Mouse (Mus musculus) cortical plate, adult 2 months (tissue): ENCODE results near the gene Cdon. TPM values are rescaled to one million over a fixed set of nuclear protein-coding genes. Genes with fewer than 3 reads are reported as not detected.

Source experiments
- H3K27ac ChIP-seq: fragments of 200-500 bp; 2 replicates; pipeline ENCODE4 v1.5.1; 2012; ENCODE audit warnings: low read length, control low read depth, inconsistent platforms; ENCODE audit not compliant: insufficient read depth
- H3K4me1 ChIP-seq: fragments of 200-500 bp; 2 replicates; pipeline ENCODE4 v1.6.1; 2011; ENCODE audit warnings: low read length; ENCODE audit not compliant: control insufficient read depth, insufficient read depth
- H3K4me3 ChIP-seq: fragments of 200-500 bp; 2 replicates; pipeline ENCODE4 v1.5.1; 2011; ENCODE audit warnings: mild to moderate bottlenecking, low read length, control low read depth; ENCODE audit not compliant: insufficient read depth
- CTCF ChIP-seq: fragments of 200-500 bp; IDR thresholded peaks from 2 replicates; pipeline ENCODE4 v1.5.1; 2011; ENCODE audit warnings: mild to moderate bottlenecking, control low read depth, low read length; ENCODE audit not compliant: insufficient read depth; ENCODE audit errors: extremely low read depth
- POLR2A ChIP-seq: fragments of 200-500 bp; IDR thresholded peaks from 2 replicates; pipeline ENCODE4 v1.6.1; 2011; ENCODE audit warnings: mild to moderate bottlenecking, low read length, control low read depth; ENCODE audit not compliant: insufficient read depth; ENCODE audit errors: extremely low read depth
- polyA plus RNA-seq: library from polyadenylated mRNA; depleted of rRNA; stranded (reverse); fragments of >200 nt; gene quantifications from 2 replicates; pipeline ENCODE4 v1.2.3, GENCODE M21; 2012

The Cdon gene
- polyA plus RNA-seq, 1 experiment, result 5.6 TPM

- Histone ChIP-seq H3K4me3 (no peak overlapping the region), H3K4me1 (peaks cover 5% of the 10 kb centered on the region; the same call in 1 of the 2 replicates), H3K27ac (no peak overlapping the region)
- TF ChIP-seq CTCF, result no peak
- TF ChIP-seq POLR2A, result no peak
These were observed 13.4 kb downstream of the Cdon start for GRCm38 (mm10) chr9:35434340-35434739.

DNA sequence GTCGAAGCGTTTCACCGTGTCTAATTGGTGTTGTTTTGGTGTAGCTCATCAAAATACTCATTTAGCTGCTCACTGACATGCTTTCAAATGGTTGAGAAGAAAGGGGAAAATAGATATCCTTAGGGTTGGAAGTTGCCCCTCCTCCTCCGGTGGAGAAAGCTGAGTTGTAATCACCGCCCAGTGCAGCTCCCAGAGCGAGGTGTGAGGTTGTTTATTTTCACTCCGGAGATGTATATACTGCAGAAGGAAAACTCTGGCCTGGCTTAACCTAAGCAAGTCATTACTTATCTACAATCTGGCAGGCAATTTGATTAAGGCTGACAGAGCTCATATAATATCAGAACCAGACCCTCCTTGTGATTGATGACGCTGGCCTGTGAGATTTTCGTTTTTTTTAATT is 14.6 kb downstream of the Cdon start:
- no peak for TF ChIP-seq CTCF
- no peak for TF ChIP-seq POLR2A
- no peak overlapping the region for H3K27ac ChIP-seq
- peaks cover 7% of the 10 kb centered on the region; the same call in 1 of the 2 replicates for H3K4me1 ChIP-seq
- no peak overlapping the region for H3K4me3 ChIP-seq

- H3K4me3 ChIP-seq, result no peak overlapping the region
- H3K4me1 ChIP-seq, result peaks cover 7% of the 10 kb centered on the region; the same call in 1 of the 2 replicates
- TF ChIP-seq POLR2A, result no peak
- TF ChIP-seq CTCF, result no peak
- no peak overlapping the region for H3K27ac ChIP-seq
These were observed 17.5 kb downstream of the Cdon start for GRCm38 (mm10) chr9:35438286-35439061.

GRCm38 (mm10) chr9:35439062-35439442 is 18.1 kb downstream of the Cdon start:
- H3K4me3 ChIP-seq, result no peak overlapping the region
- no peak overlapping the region for H3K27ac ChIP-seq
- peaks cover 7% of the 10 kb centered on the region; the same call in 1 of the 2 replicates for H3K4me1 ChIP-seq
- no peak for TF ChIP-seq POLR2A
- TF ChIP-seq CTCF, result no peak

GRCm38 (mm10) chr9:35439754-35440153 is 18.8 kb downstream of the Cdon start:
- Histone ChIP-seq H3K27ac (no peak overlapping the region), H3K4me1 (peaks cover 7% of the 10 kb centered on the region; the same call in 1 of the 2 replicates), H3K4me3 (no peak overlapping the region)
- TF ChIP-seq POLR2A (no peak), CTCF (no peak)

DNA sequence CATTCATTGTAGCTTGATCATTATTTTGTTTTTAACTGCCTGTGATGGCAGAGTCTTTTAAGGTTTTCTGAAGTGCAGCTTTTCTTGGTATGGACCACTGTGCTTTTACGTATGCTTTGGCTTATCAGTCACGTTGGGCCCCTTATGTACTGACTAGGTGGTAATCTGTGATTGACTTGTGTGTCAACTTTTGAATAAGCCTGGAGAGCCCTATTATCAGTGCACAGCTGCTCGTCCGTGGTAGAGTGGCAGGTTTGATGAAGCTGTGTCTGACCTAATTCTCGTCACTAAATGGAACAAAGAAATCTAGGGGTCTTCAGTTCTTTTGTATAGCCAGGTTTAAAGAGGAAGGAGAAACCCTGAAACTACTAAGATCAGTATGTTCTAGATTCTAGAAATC is 21.5 kb downstream of the Cdon start:
- TF ChIP-seq CTCF, result no peak
- no peak for TF ChIP-seq POLR2A
- no peak overlapping the region for H3K4me3 ChIP-seq

DNA sequence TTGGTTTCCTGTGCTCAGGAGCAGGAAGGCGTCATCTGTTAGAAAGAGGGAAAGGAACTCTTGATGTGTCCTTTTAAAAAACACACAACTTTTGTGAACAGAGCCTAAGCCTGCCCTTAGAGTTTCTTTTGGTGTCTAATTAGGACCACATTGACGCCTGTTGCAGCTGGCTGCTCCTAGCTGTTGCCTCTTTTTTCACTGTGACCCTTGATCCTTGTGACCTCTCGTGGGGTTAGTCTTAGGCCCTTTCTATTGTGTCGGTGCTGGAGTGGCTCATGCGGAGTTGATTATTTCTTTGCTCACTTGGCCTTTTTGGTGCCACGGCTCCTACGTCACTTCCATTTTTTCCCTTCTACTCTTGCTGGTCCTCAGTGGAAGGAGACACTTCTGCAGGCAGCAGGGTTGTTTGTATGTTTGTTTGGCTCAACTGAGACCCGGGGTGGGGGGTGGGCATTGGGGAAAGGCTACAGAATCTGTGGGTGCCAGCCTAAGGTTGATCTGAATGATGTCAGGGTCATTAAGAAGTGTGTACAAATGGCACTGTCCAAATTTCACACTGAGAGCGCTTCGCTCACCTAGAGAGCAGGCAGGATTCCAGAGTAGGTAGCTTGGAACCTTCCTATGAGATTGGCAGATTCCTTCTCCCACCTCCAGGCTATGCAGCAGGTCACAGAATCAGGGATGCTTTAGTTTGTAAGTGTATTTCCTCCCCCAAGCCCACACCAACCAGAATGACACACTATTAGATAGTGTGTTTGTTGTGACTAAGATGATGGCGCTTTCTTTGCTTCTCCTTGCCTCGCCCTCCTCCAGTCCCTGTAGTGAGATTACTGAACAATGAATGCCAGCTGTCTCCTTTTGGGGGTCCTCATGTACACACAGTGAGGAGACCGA is 22.9 kb downstream of the Cdon start:
- H3K27ac ChIP-seq, result no peak overlapping the region

More for the DNA sequence above, 21.5 kb downstream of the Cdon start:
- peaks cover 7% of the 10 kb centered on the region; the same call in 1 of the 2 replicates for H3K4me1 ChIP-seq
- H3K27ac ChIP-seq, result no peak overlapping the region

GRCm38 (mm10) chr9:35444512-35444886 is 23.6 kb downstream of the Cdon start:
- H3K4me1 ChIP-seq, result peaks cover 2% of the 10 kb centered on the region; the same call in 1 of the 2 replicates
- no peak overlapping the region for H3K4me3 ChIP-seq
- H3K27ac ChIP-seq, result no peak overlapping the region
- TF ChIP-seq CTCF, result no peak
- TF ChIP-seq POLR2A, result no peak

More for the DNA sequence above, 22.9 kb downstream of the Cdon start:
- no peak for TF ChIP-seq CTCF
- no peak for TF ChIP-seq POLR2A
- H3K4me3 ChIP-seq, result no peak overlapping the region
- H3K4me1 ChIP-seq, result peaks cover 2% of the 10 kb centered on the region; the same call in 1 of the 2 replicates

GRCm38 (mm10) chr9:35446916-35447315 is 26.0 kb downstream of the Cdon start:
- H3K4me3 ChIP-seq, result no peak overlapping the region
- no peak for TF ChIP-seq CTCF
- no peak for TF ChIP-seq POLR2A
- H3K27ac ChIP-seq, result no peak overlapping the region
- no peaks in the 10 kb centered on the region for H3K4me1 ChIP-seq
